Mouse (Mus musculus): Measurements from ENCODE around the gene Ebf1. TPM values are rescaled to one million over a fixed set of nuclear protein-coding genes. Genes with fewer than 3 reads are reported as not detected.

The Ebf1 gene
- polyA plus RNA-seq, 1 experiment from 2014 or later, result 5.0 TPM

GRCm38 (mm10) chr11:44795767-44796166 lies 178.7 kb downstream of the Ebf1 start:
- no peak for ATAC-seq
- no peak overlapping the region for H3K9ac ChIP-seq (replicated peaks)
- no peak for DNase-seq

GRCm38 (mm10) chr11:44798270-44798669 lies 181.2 kb downstream of the Ebf1 start:
- Histone ChIP-seq H3K27ac (ENCODE audit: low read depth) (no peak overlapping the region), H3K9me3 (ENCODE audit: low read length) (no peaks in the 10 kb centered on the region), H3K27me3 (ENCODE audit: insufficient read depth, low read length) (no peaks in the 10 kb centered on the region), H3K4me2 (ENCODE audit: low read depth, low read length) (no peak overlapping the region), H3K9ac (replicated peaks) (no peak overlapping the region), H3K4me3 (ENCODE audit: low read depth, low read length) (no peak overlapping the region), H3K4me1 (ENCODE audit: insufficient read depth) (no peaks in the 10 kb centered on the region), H3K36me3 (replicated peaks; ENCODE audit: insufficient read depth, low read length) (no peaks in the 10 kb centered on the region)
- TF ChIP-seq EP300 (IDR thresholded peaks at IDR 0.05; ENCODE audit: low read depth), result no peak
- TF ChIP-seq CTCF (IDR thresholded peaks at IDR 0.05; ENCODE audit: low read depth), result no peak
- WGBS (ENCODE audit: insufficient replicate concordance), result 67% methylated on average over 3 of the region's 3 CpGs
- ATAC-seq (no peak), DNase-seq (no peak)

More at GRCm38 (mm10) chr11:44795767-44796166, 178.7 kb downstream of the Ebf1 start:
- H3K27me3 ChIP-seq (ENCODE audit: insufficient read depth, low read length), result no peaks in the 10 kb centered on the region
- H3K36me3 ChIP-seq (replicated peaks; ENCODE audit: insufficient read depth, low read length), result no peaks in the 10 kb centered on the region
- WGBS (ENCODE audit: insufficient replicate concordance), result 74% methylated on average over 3 of the region's 3 CpGs
- no peaks in the 10 kb centered on the region for H3K4me1 ChIP-seq (ENCODE audit: insufficient read depth)
- TF ChIP-seq EP300 (IDR thresholded peaks at IDR 0.05; ENCODE audit: low read depth) (no peak), CTCF (IDR thresholded peaks at IDR 0.05; ENCODE audit: low read depth) (no peak)
- no peaks in the 10 kb centered on the region for H3K9me3 ChIP-seq (ENCODE audit: low read length)
- H3K4me2 ChIP-seq (ENCODE audit: low read depth, low read length), result no peak overlapping the region
- no peak overlapping the region for H3K27ac ChIP-seq (ENCODE audit: low read depth)
- H3K4me3 ChIP-seq (ENCODE audit: low read depth, low read length), result no peak overlapping the region

GRCm38 (mm10) chr11:44804046-44804445 lies 186.9 kb downstream of the Ebf1 start:
- no peak for ATAC-seq
- no peak overlapping the region for H3K4me2 ChIP-seq (ENCODE audit: low read depth, low read length)
- H3K9me3 ChIP-seq (ENCODE audit: low read length), result no peaks in the 10 kb centered on the region
- no peak overlapping the region for H3K9ac ChIP-seq (replicated peaks)
- WGBS (ENCODE audit: insufficient replicate concordance), result 75% methylated on average over 7 of the region's 7 CpGs
- H3K36me3 ChIP-seq (replicated peaks; ENCODE audit: insufficient read depth, low read length), result no peaks in the 10 kb centered on the region
- TF ChIP-seq EP300 (IDR thresholded peaks at IDR 0.05; ENCODE audit: low read depth), result no peak
- TF ChIP-seq CTCF (IDR thresholded peaks at IDR 0.05; ENCODE audit: low read depth), result no peak
- H3K4me3 ChIP-seq (ENCODE audit: low read depth, low read length), result no peak overlapping the region
- no peaks in the 10 kb centered on the region for H3K4me1 ChIP-seq (ENCODE audit: insufficient read depth)
- H3K27ac ChIP-seq (ENCODE audit: low read depth), result no peak overlapping the region
- DNase-seq, result no peak
- H3K27me3 ChIP-seq (ENCODE audit: insufficient read depth, low read length), result no peaks in the 10 kb centered on the region

- TF ChIP-seq CTCF (IDR thresholded peaks at IDR 0.05; ENCODE audit: low read depth), result no peak
- TF ChIP-seq EP300 (IDR thresholded peaks at IDR 0.05; ENCODE audit: low read depth), result no peak
- 51% methylated on average over 11 of the region's 11 CpGs for WGBS (ENCODE audit: insufficient replicate concordance)
Observed at GRCm38 (mm10) chr11:44806589-44806988, 189.5 kb downstream of the Ebf1 start.

GRCm38 (mm10) chr11:44808855-44809546 lies 191.9 kb downstream of the Ebf1 start:
- peak overlapping the region; percentile 34; the same call in 1 of the 2 replicates for H3K27ac ChIP-seq (ENCODE audit: low read depth)
- H3K4me2 ChIP-seq (ENCODE audit: low read depth, low read length), result no peak overlapping the region
- DNase-seq (no peak), ATAC-seq (no peak)
- no peaks in the 10 kb centered on the region for H3K36me3 ChIP-seq (replicated peaks; ENCODE audit: insufficient read depth, low read length)
- H3K9ac ChIP-seq (replicated peaks), result no peak overlapping the region
- H3K4me3 ChIP-seq (ENCODE audit: low read depth, low read length), result no peak overlapping the region
- H3K4me1 ChIP-seq (ENCODE audit: insufficient read depth), result no peaks in the 10 kb centered on the region
- 43% methylated on average over 4 of the region's 4 CpGs for WGBS (ENCODE audit: insufficient replicate concordance)
- no peaks in the 10 kb centered on the region for H3K9me3 ChIP-seq (ENCODE audit: low read length)
- H3K27me3 ChIP-seq (ENCODE audit: insufficient read depth, low read length), result no peaks in the 10 kb centered on the region
- no peak for TF ChIP-seq EP300 (IDR thresholded peaks at IDR 0.05; ENCODE audit: low read depth)
- TF ChIP-seq CTCF (IDR thresholded peaks at IDR 0.05; ENCODE audit: low read depth), result no peak

More at GRCm38 (mm10) chr11:44806589-44806988, 189.5 kb downstream of the Ebf1 start:
- ATAC-seq, result no peak
- Histone ChIP-seq H3K9ac (replicated peaks) (no peak overlapping the region), H3K27me3 (ENCODE audit: insufficient read depth, low read length) (no peaks in the 10 kb centered on the region), H3K4me3 (ENCODE audit: low read depth, low read length) (no peak overlapping the region), H3K4me1 (ENCODE audit: insufficient read depth) (no peaks in the 10 kb centered on the region), H3K4me2 (ENCODE audit: low read depth, low read length) (no peak overlapping the region), H3K36me3 (replicated peaks; ENCODE audit: insufficient read depth, low read length) (no peaks in the 10 kb centered on the region), H3K9me3 (ENCODE audit: low read length) (no peaks in the 10 kb centered on the region), H3K27ac (ENCODE audit: low read depth) (no peak overlapping the region)
- DNase-seq, result no peak

GRCm38 (mm10) chr11:44811007-44811406 lies 193.9 kb downstream of the Ebf1 start:
- Histone ChIP-seq H3K4me1 (ENCODE audit: insufficient read depth) (no peaks in the 10 kb centered on the region), H3K4me3 (ENCODE audit: low read depth, low read length) (no peak overlapping the region), H3K27ac (ENCODE audit: low read depth) (no peak overlapping the region), H3K27me3 (ENCODE audit: insufficient read depth, low read length) (no peaks in the 10 kb centered on the region), H3K9me3 (ENCODE audit: low read length) (no peaks in the 10 kb centered on the region), H3K36me3 (replicated peaks; ENCODE audit: insufficient read depth, low read length) (no peaks in the 10 kb centered on the region), H3K4me2 (ENCODE audit: low read depth, low read length) (no peak overlapping the region), H3K9ac (replicated peaks) (no peak overlapping the region)
- DNase-seq, result no peak
- TF ChIP-seq CTCF (IDR thresholded peaks at IDR 0.05; ENCODE audit: low read depth), result no peak
- TF ChIP-seq EP300 (IDR thresholded peaks at IDR 0.05; ENCODE audit: low read depth), result no peak
- 62% methylated on average over 6 of the region's 6 CpGs for WGBS (ENCODE audit: insufficient replicate concordance)
- ATAC-seq, result no peak
